Mouse (Mus musculus) lung, embryonic 14.5 days (tissue): ENCODE results near the gene Gramd2. TPM values are rescaled to one million over a fixed set of nuclear protein-coding genes. Genes with fewer than 3 reads are reported as not detected.

Experiments
- ATAC-seq: fragments of 200-750 bp; cut with Nextera tagmentation; 2 replicates; pipeline ENCODE4 v1.8.0; 2017; ENCODE audit warnings: mild to moderate bottlenecking, moderate TSS enrichment, moderate library complexity; ENCODE audit not compliant: insufficient read depth
- DNase-seq: peaks from one replicate; pipeline ENCODE4 v3.0.0-alpha.2; 2015
- H3K27ac ChIP-seq: fragments of 300-500 bp; sonication (generic); 2 replicates; pipeline ENCODE4 v1.5.1; 2014; ENCODE audit warnings: low read depth, mild to moderate bottlenecking, moderate library complexity
- H3K27me3 ChIP-seq: fragments of 300-500 bp; sonication (generic); 2 replicates; pipeline ENCODE4 v1.6.1; 2014; ENCODE audit warnings: low read length, control low read depth; ENCODE audit not compliant: insufficient read depth
- H3K36me3 ChIP-seq: fragments of 300-500 bp; sonication (generic); 2 replicates; pipeline ENCODE4 v1.6.1; 2014; ENCODE audit warnings: control low read depth; ENCODE audit not compliant: insufficient read depth
- H3K4me1 ChIP-seq: fragments of 300-500 bp; sonication (generic); 2 replicates; pipeline ENCODE4 v1.6.1; 2014; ENCODE audit warnings: antibody characterized with exemption, control low read depth; ENCODE audit not compliant: insufficient read depth
- H3K4me2 ChIP-seq: fragments of 300-500 bp; sonication (generic); 2 replicates; pipeline ENCODE4 v1.6.1; 2014; ENCODE audit warnings: mild to moderate bottlenecking
- H3K4me3 ChIP-seq: fragments of 300-500 bp; sonication (generic); 2 replicates; pipeline ENCODE4 v1.5.1; 2014; ENCODE audit warnings: low read depth, low read length
- H3K9ac ChIP-seq: fragments of 300-500 bp; sonication (generic); 2 replicates; pipeline ENCODE4 v1.6.1; 2014
- H3K9me3 ChIP-seq: fragments of 300-500 bp; sonication (generic); 2 replicates; pipeline ENCODE4 v1.6.1; 2016; ENCODE audit warnings: low read depth, low read length, control low read depth
- CTCF ChIP-seq: IDR thresholded peaks from 2 replicates; pipeline ENCODE4 v1.5.1; 2016; ENCODE audit warnings: antibody characterized with exemption, low read depth
- WGBS: fragments of 180-500 bp; shearing (Covaris S2); extraction: QIAGEN DNeasy Blood & Tissue Kit; methylation state at CpG from one replicate; pipeline ENCODE4 v1.1.7; 2014; 5-methylcytosine and 5-hydroxymethylcytosine counted together
- polyA plus RNA-seq: library from polyadenylated mRNA; unstranded; fragments of >200 nt; fragmentation: Nextera tagmentation; extraction: Ambion mirVana; gene quantifications from 2 replicates; pipeline ENCODE4 v1.2.1, GENCODE M21; 2014

The Gramd2 gene
- polyA plus RNA-seq, 1 experiment from 2014 or later, result 3.1 TPM

- H3K4me2 ChIP-seq, result peak overlapping the region; percentile 63; the same call in 1 of the 2 replicates
- H3K4me1 ChIP-seq, result peaks cover 13% of the 10 kb centered on the region; the same call in 1 of the 2 replicates
- H3K9ac ChIP-seq, result no peak overlapping the region
- peaks cover 65% of the 10 kb centered on the region for H3K36me3 ChIP-seq
- H3K4me3 ChIP-seq, result no peak overlapping the region
- ATAC-seq (no peak), DNase-seq (no peak)
- no peaks in the 10 kb centered on the region for H3K27me3 ChIP-seq
- H3K9me3 ChIP-seq, result no peaks in the 10 kb centered on the region
- TF ChIP-seq CTCF, result no peak
- no peak overlapping the region for H3K27ac ChIP-seq
- WGBS, result 59% methylated on average over 6 of the region's 6 CpGs
Measured at GRCm38 (mm10) chr9:59661298-59661975, 18.5 kb upstream of the Gramd2 start.

- Histone ChIP-seq H3K36me3 (peaks cover 83% of the 10 kb centered on the region), H3K27ac (no peak overlapping the region), H3K9ac (no peak overlapping the region), H3K9me3 (no peaks in the 10 kb centered on the region), H3K4me1 (peaks cover 13% of the 10 kb centered on the region; the same call in 1 of the 2 replicates), H3K4me3 (no peak overlapping the region), H3K27me3 (no peaks in the 10 kb centered on the region), H3K4me2 (no peak overlapping the region)
- WGBS, result 74% methylated on average over 7 of the region's 7 CpGs
- ATAC-seq, result no peak
- DNase-seq, result no peak
- no peak for TF ChIP-seq CTCF
Measured at GRCm38 (mm10) chr9:59663226-59663625, 16.7 kb upstream of the Gramd2 start.

- DNase-seq (no peak), ATAC-seq (no peak)
- H3K4me2 ChIP-seq, result no peak overlapping the region
- H3K27me3 ChIP-seq, result no peaks in the 10 kb centered on the region
- H3K4me3 ChIP-seq, result no peak overlapping the region
- H3K9me3 ChIP-seq, result no peaks in the 10 kb centered on the region
- TF ChIP-seq CTCF, result no peak
- H3K36me3 ChIP-seq, result peaks cover 87% of the 10 kb centered on the region
- H3K4me1 ChIP-seq, result peaks cover 8% of the 10 kb centered on the region; the same call in 1 of the 2 replicates
- 63% methylated on average over 3 of the region's 3 CpGs for WGBS
- H3K9ac ChIP-seq, result no peak overlapping the region
- H3K27ac ChIP-seq, result no peak overlapping the region
Measured at GRCm38 (mm10) chr9:59663957-59664356, 16.0 kb upstream of the Gramd2 start.

GRCm38 (mm10) chr9:59664664-59665256 lies 15.2 kb upstream of the Gramd2 start:
- no peak overlapping the region for H3K9ac ChIP-seq
- peaks cover 93% of the 10 kb centered on the region for H3K36me3 ChIP-seq
- no peak for TF ChIP-seq CTCF
- whole genome bisulfite sequencing, result 72% methylated on average over 4 of the region's 4 CpGs
- no peak overlapping the region for H3K4me3 ChIP-seq
- H3K9me3 ChIP-seq, result no peaks in the 10 kb centered on the region
- H3K27me3 ChIP-seq, result no peaks in the 10 kb centered on the region
- no peak overlapping the region for H3K4me2 ChIP-seq
- no peak overlapping the region for H3K27ac ChIP-seq
- no peak for ATAC-seq
- H3K4me1 ChIP-seq, result peaks cover under 1% of the 10 kb centered on the region; the same call in 1 of the 2 replicates
- DNase-seq, result no peak

GRCm38 (mm10) chr9:59666016-59666415 lies 13.9 kb upstream of the Gramd2 start:
- Histone ChIP-seq H3K9me3 (no peaks in the 10 kb centered on the region), H3K36me3 (peaks cover 96% of the 10 kb centered on the region), H3K27me3 (no peaks in the 10 kb centered on the region), H3K4me3 (no peak overlapping the region), H3K9ac (no peak overlapping the region), H3K27ac (no peak overlapping the region), H3K4me2 (no peak overlapping the region), H3K4me1 (no peaks in the 10 kb centered on the region)
- DNase-seq, result no peak
- no peak for TF ChIP-seq CTCF
- 83% methylated on average over 8 of the region's 8 CpGs for WGBS
- no peak for ATAC-seq

GRCm38 (mm10) chr9:59666813-59667212 lies 13.1 kb upstream of the Gramd2 start:
- Histone ChIP-seq H3K4me2 (no peak overlapping the region), H3K27ac (no peak overlapping the region), H3K27me3 (no peaks in the 10 kb centered on the region), H3K36me3 (peaks cover 97% of the 10 kb centered on the region), H3K9ac (no peak overlapping the region), H3K4me3 (no peak overlapping the region), H3K4me1 (no peaks in the 10 kb centered on the region), H3K9me3 (no peaks in the 10 kb centered on the region)
- no peak for TF ChIP-seq CTCF
- DNase-seq (no peak), ATAC-seq (no peak)
- WGBS, result 78% methylated on average over 1 of the region's 1 CpGs

GRCm38 (mm10) chr9:59667250-59667649 lies 12.7 kb upstream of the Gramd2 start:
- Histone ChIP-seq H3K4me3 (no peak overlapping the region), H3K27me3 (no peaks in the 10 kb centered on the region), H3K4me1 (no peaks in the 10 kb centered on the region), H3K36me3 (peaks cover 99% of the 10 kb centered on the region), H3K9ac (no peak overlapping the region), H3K4me2 (no peak overlapping the region), H3K27ac (no peak overlapping the region), H3K9me3 (no peaks in the 10 kb centered on the region)
- WGBS, result 62% methylated on average over 4 of the region's 4 CpGs
- no peak for ATAC-seq
- TF ChIP-seq CTCF, result no peak
- no peak for DNase-seq
